Mouse (Mus musculus) CD4-positive naive resting alpha-beta T cell, adult 76 days (primary cell): Measurements from ENCODE around the gene Btbd35f29. TPM values are rescaled to one million over a fixed set of nuclear protein-coding genes. Genes with fewer than 3 reads are reported as not detected.

ENCODE experiments used
- total RNA-seq: library from RNA; stranded (reverse); gene quantifications from one replicate; pipeline ENCODE4 v1.2.4, GENCODE M21; 2023

The Btbd35f29 gene
- total RNA-seq, result not detected

GRCm38 (mm10) chrX:31117374-31117773 lies at the start of gene Btbd35f29:
Gene Btbd35f29, plus strand, starts transcription at chrX:31117674.

Other genes starting within 250 kb of the Btbd35f29 start
- gene Spin2f, start 136.2 kb downstream of the Btbd35f29 start, total RNA-seq, result not detected
- gene Btbd35f26, start 218.8 kb downstream of the Btbd35f29 start, total RNA-seq, result not detected